Mouse (Mus musculus) frontal cortex, postnatal 25 days (tissue): ENCODE measurements around the gene 2310057M21Rik.
"Not testable (repeated sequence)": the region's sequence is repeated elsewhere in the genome, so short reads cannot be mapped to it uniquely, and the experiment has no call there.

Source experiments
- DNase-seq, 2 experiments: peaks; one replicate each; pipeline ENCODE4 v3.0.0; 2022; ENCODE audit warnings: low spot score in 2 of 2

Gene 2310057M21Rik

GRCm38 (mm10) chr7:131362615-131363300 is at the start of gene 2310057M21Rik:
TSS of gene 2310057M21Rik (minus strand) at chr7:131362759.
- DNase-seq: peak; percentile 75 to 85

- DNase-seq: no peak
Observed at GRCm38 (mm10) chr7:131411941-131412270, 49.3 kb upstream of the 2310057M21Rik start.

GRCm38 (mm10) chr7:131411221-131411940 is 48.8 kb upstream of the 2310057M21Rik start:
- DNase-seq: no peak

- DNase-seq: peak; percentile 98 to 99
Observed at GRCm38 (mm10) chr7:131410416-131411058, 48.0 kb upstream of the 2310057M21Rik start, which contains the start of the genes Ikzf5 and Acadsb. TSS of gene Ikzf5 (minus strand) at chr7:131410521. TSS of gene Acadsb (plus strand) at chr7:131410601.

- DNase-seq: peak in 1 of 2 experiments; percentile 14
Observed at GRCm38 (mm10) chr7:131409988-131410385, 47.4 kb upstream of the 2310057M21Rik start.

GRCm38 (mm10) chr7:131409321-131409987 is 46.9 kb upstream of the 2310057M21Rik start:
- no peak for DNase-seq

- not testable (repeated sequence) for DNase-seq
Observed at GRCm38 (mm10) chr7:131391761-131392160, 29.2 kb upstream of the 2310057M21Rik start.

- no peak for DNase-seq
Observed at GRCm38 (mm10) chr7:131371880-131372651, 9.5 kb upstream of the 2310057M21Rik start.

- DNase-seq: no peak
Observed at GRCm38 (mm10) chr7:131371470-131371860, 8.9 kb upstream of the 2310057M21Rik start.

- DNase-seq: peak; percentile 84
Observed at GRCm38 (mm10) chr7:131370648-131371469, 8.3 kb upstream of the 2310057M21Rik start, which contains the start of gene Pstk. TSS of gene Pstk (plus strand) at chr7:131371141.

- DNase-seq: no peak
Observed at GRCm38 (mm10) chr7:131364131-131364530, 1.6 kb upstream of the 2310057M21Rik start.

- DNase-seq: no peak
Observed at GRCm38 (mm10) chr7:131362269-131362614, 317 bp downstream of the 2310057M21Rik start.

GRCm38 (mm10) chr7:131356105-131356504 is 6.5 kb downstream of the 2310057M21Rik start:
- DNase-seq: no peak

GRCm38 (mm10) chr7:131345856-131346541 is 16.6 kb downstream of the 2310057M21Rik start:
- no peak for DNase-seq

GRCm38 (mm10) chr7:131337502-131338068 is 25.0 kb downstream of the 2310057M21Rik start:
- no peak for DNase-seq

GRCm38 (mm10) chr7:131333564-131333963 is 29.0 kb downstream of the 2310057M21Rik start, which contains the start of gene Fam24a:
TSS of gene Fam24a (plus strand) at chr7:131333864.
- DNase-seq: no peak

GRCm38 (mm10) chr7:131331688-131332087 is 30.9 kb downstream of the 2310057M21Rik start:
- DNase-seq: no peak

GRCm38 (mm10) chr7:131329416-131329815 is 33.1 kb downstream of the 2310057M21Rik start, which contains the start of gene Fam24b:
TSS of gene Fam24b (minus strand) at chr7:131329516.
- no peak for DNase-seq

- DNase-seq: no peak
Observed at GRCm38 (mm10) chr7:131327054-131327453, 35.5 kb downstream of the 2310057M21Rik start.
